Mouse (Mus musculus): ENCODE measurements at regions not wholly inside any gene's neighbourhood (a gene's known extent, or its start where the extent isn't known, plus 50 kb on each side); places are given as distances from the start of the nearest gene placed in this dataset.

- peak; percentile 96 for DNase-seq
These were observed 259.2 kb downstream of the Cxcl12 start for GRCm38 (mm10) chr6:117427351-117428142.

GRCm38 (mm10) chr6:117428441-117428840 lies 260.1 kb downstream of the Cxcl12 start:
- peak; percentile 70 for DNase-seq

- DNase-seq: peak; percentile 98
These were observed 262.8 kb downstream of the Cxcl12 start for GRCm38 (mm10) chr6:117430876-117431781.

- DNase-seq: peak; percentile 82
These were observed 268.5 kb downstream of the Cxcl12 start for GRCm38 (mm10) chr6:117436851-117437250.

GRCm38 (mm10) chr6:117437411-117438101 lies 269.2 kb downstream of the Cxcl12 start:
- peak; percentile 99 for DNase-seq

GRCm38 (mm10) chr6:117448652-117449051 lies 280.3 kb downstream of the Cxcl12 start:
- peak; percentile 54 for DNase-seq

GRCm38 (mm10) chr6:117451001-117451400 lies 282.7 kb downstream of the Cxcl12 start:
- peak; percentile 93 for DNase-seq

GRCm38 (mm10) chr6:117460193-117460592 lies 291.9 kb downstream of the Cxcl12 start:
- no peak for DNase-seq

- DNase-seq: no peak
These were observed 296.8 kb downstream of the Cxcl12 start for GRCm38 (mm10) chr6:117465165-117465564.

GRCm38 (mm10) chr6:117465606-117466174 lies 297.4 kb downstream of the Cxcl12 start:
- DNase-seq: no peak

GRCm38 (mm10) chr6:117479376-117479775 lies 311.0 kb downstream of the Cxcl12 start:
- no peak for DNase-seq

- DNase-seq: peak; percentile 84
These were observed 312.1 kb downstream of the Cxcl12 start for GRCm38 (mm10) chr6:117480396-117480795.

- DNase-seq: peak; percentile 53
These were observed 320.8 kb downstream of the Cxcl12 start for GRCm38 (mm10) chr6:117489161-117489560.

- DNase-seq: peak; percentile 95
These were observed 321.5 kb downstream of the Cxcl12 start for GRCm38 (mm10) chr6:117489761-117490396.

GRCm38 (mm10) chr6:117494971-117495370 lies 326.6 kb downstream of the Cxcl12 start:
- DNase-seq: no peak

- no peak for DNase-seq
These were observed 329.0 kb downstream of the Cxcl12 start for GRCm38 (mm10) chr6:117497337-117497736.

- peak; percentile 86 for DNase-seq
These were observed 329.6 kb downstream of the Cxcl12 start for GRCm38 (mm10) chr6:117497904-117498303.

GRCm38 (mm10) chr6:117502346-117502745 lies 334.0 kb downstream of the Cxcl12 start:
- peak; percentile 8 for DNase-seq

GRCm38 (mm10) chr6:117504771-117505170 lies 336.2 kb upstream of the Zfp637 start:
- DNase-seq: peak; percentile 87

- DNase-seq: no peak
These were observed 335.5 kb upstream of the Zfp637 start for GRCm38 (mm10) chr6:117505431-117505830.

GRCm38 (mm10) chr6:117506619-117507018 lies 334.4 kb upstream of the Zfp637 start:
- DNase-seq: peak; percentile 75

GRCm38 (mm10) chr6:117508860-117509259 lies 332.1 kb upstream of the Zfp637 start:
- peak; percentile 61 for DNase-seq

Measured in heart, adult 11 months (tissue).